Mouse (Mus musculus): ENCODE results near the gene Fgf3.

DNA sequence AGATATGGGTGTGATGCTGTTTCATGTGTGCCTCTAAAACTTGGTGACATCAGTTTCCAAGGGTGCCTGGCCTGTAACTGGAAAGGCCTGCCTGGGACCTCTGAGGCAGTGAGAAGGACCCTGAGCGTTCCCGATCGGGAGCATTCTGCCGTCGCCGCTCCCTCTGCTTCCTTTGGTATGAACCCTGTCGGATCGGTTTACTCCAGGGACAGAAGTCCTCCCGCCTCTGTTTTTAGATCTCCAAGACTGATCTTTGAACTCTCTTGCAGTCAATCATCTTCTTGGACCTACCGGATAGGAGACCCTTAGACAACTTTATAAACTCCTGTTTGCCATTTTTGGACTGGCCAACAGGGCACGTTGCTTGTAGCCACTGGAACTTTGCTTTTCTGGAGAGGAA is 25.3 kb downstream of the Fgf3 start:
- TF ChIP-seq CTCF (IDR thresholded peaks at IDR 0.05; ENCODE audit: control insufficient read depth, insufficient read depth, insufficient replicate concordance, low read depth, low read length) (no peak), POLR2A (IDR thresholded peaks at IDR 0.05; ENCODE audit: control insufficient read depth, low read depth, low read length) (no peak)

Measured in testis, adult 2 months (tissue).